Mouse (Mus musculus): ENCODE results near the gene Fam43b.
"Not testable (repeated sequence)": the region's sequence is repeated elsewhere in the genome, so short reads cannot be mapped to it uniquely, and the experiment has no call there.

The Fam43b gene

DNA sequence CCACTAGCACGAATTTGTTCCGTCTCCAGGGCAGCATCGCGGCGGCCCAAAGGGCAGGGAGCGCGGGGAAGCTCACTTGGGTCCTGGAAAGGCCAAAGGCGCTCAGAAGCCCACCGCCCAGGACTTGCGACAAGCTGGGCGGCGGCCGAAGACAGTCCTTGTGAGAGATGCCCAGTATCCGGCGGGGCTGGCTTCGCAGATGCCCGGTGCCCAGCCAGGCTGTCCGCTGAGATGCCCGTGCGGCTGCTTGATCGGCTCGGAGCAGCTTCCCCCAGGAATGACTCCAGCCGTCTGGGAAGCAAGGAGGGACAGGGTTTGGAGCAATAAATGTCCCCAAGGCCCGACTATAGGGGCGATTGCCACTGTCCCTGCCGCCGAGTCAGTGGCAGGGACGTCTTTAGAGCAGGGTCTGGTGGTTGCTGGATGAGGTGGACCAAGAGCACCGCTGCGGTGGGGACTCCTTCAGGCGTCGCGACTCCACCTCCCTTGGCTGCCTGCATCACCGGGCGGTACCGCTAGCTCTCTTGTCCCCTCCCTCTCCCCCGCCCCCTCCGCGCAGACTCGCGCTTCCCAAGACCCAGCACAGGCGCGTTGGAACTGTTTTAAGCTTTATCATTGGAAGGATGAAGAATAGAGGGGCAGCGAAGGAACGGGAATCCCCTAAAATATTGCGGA, at the start of gene Fam43b:
Gene Fam43b, minus strand, starts transcription at position 558 of the 675 bp plus-strand sequence.
- peak; percentile 25 for DNase-seq

- no peak for DNase-seq
Observed at GRCm38 (mm10) chr4:138444941-138445340, 48.6 kb upstream of the Fam43b start.

- no peak for DNase-seq
Observed at GRCm38 (mm10) chr4:138440062-138440461, 43.7 kb upstream of the Fam43b start.

GRCm38 (mm10) chr4:138434347-138435316, 38.3 kb upstream of the Fam43b start, which contains the start of gene Mul1:
Gene Mul1 (plus strand): TSS chr4:138434671.
- DNase-seq, result peak; percentile 90

DNA sequence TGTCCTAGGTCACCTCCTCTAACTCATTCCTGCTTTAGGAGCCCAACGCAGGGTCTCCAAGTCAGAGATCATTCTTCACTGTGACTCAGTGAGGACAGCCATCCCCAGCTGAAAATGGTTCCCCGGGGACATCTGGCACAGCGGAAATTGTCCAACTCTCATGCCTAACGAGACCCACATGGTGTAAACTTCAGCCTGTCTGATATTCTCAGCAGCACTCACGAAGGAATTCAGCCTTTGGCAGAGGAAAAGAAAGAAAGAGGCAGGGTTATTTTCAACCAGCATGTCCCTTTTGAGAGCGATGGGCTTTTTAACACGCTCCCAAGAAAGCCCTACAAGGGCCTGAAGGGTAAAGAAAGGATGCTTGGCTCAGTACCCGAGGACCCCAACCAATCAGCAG, 35.0 kb upstream of the Fam43b start:
- DNase-seq, result no peak

- peak; percentile 24 for DNase-seq
Observed at GRCm38 (mm10) chr4:138429778-138430177, 33.5 kb upstream of the Fam43b start.

- DNase-seq, result peak; percentile 74
Observed at GRCm38 (mm10) chr4:138426778-138427705, 30.7 kb upstream of the Fam43b start.

- not testable (repeated sequence) for DNase-seq
Observed at GRCm38 (mm10) chr4:138425604-138426003, 29.3 kb upstream of the Fam43b start.

- DNase-seq, result no peak
Observed at GRCm38 (mm10) chr4:138425028-138425427, 28.7 kb upstream of the Fam43b start.

- no peak for DNase-seq
Observed at GRCm38 (mm10) chr4:138418340-138418957, 22.1 kb upstream of the Fam43b start.

- no peak for DNase-seq
Observed at GRCm38 (mm10) chr4:138417882-138418281, 21.6 kb upstream of the Fam43b start.

DNA sequence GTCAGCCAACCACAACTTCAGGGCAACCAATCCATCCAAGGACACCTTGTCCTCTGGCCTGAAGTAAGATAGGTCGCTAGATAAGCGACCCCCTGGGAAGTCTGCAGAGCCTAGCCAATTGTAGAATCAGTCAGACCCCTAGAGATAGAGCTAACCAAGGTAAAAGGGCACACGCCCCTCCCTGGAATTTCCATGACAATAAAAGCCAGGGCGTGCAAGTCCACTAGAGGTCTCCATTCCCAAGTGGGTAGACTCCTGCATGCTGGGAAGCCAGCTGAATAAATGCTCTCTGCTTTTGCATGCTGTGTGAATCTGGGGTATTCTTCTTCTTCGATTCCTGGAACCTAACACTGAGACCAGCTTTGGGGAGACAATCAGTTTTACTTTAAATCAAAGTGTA, 20.1 kb upstream of the Fam43b start:
- DNase-seq, result no peak

DNA sequence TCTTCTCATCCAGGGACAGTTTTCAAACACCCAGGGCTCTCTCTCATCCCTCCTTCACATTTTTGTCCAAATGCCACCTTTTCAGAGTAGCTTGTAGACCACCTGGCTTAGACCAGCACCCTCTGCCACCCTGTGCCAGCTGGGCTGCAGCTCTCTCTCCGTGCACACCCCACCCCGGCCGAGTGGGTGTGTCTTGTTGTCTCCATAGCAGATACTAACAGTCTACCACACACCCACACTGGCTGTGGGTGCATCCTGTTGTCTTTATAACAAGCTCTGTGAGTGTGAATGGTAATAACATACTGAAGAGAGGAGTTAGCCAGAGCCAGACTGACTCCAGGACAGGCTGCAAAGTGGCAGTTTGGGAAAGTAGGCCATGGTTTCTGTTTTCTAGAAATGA, 19.7 kb upstream of the Fam43b start:
- DNase-seq, result no peak

GRCm38 (mm10) chr4:138414725-138415124, 18.4 kb upstream of the Fam43b start:
- no peak for DNase-seq

DNA sequence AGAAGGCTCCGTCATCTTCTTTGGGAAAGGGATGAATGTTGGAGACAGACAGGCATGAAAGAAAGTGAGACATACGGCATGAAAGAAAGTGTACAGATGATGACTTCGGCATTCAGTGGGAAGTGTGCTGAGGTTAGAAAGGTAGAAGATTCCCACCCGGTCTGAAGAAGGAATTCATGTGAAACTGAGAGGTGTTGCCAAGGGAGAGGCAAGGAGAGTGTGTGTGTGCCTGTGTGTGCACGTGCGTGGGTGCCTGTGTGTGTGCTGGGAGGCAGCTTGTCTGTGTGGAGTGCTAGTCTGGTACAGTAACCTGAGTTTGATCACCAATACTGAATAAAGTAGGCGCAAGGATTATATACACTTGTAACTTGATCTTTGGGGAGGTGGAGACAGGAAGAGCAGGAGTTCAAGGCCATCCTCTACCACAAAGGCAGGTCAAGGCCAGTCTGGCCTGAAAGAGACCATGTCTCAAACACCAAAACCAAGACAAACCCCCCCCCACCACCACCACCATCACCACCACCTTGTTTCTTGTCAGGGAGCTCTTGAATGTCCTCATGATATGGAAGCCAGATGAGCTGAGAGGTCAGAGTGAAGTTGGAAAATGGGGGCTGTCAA, 15.3 kb upstream of the Fam43b start:
- DNase-seq, result no peak

- DNase-seq, result no peak
Observed at GRCm38 (mm10) chr4:138411011-138411410, 14.7 kb upstream of the Fam43b start.

DNA sequence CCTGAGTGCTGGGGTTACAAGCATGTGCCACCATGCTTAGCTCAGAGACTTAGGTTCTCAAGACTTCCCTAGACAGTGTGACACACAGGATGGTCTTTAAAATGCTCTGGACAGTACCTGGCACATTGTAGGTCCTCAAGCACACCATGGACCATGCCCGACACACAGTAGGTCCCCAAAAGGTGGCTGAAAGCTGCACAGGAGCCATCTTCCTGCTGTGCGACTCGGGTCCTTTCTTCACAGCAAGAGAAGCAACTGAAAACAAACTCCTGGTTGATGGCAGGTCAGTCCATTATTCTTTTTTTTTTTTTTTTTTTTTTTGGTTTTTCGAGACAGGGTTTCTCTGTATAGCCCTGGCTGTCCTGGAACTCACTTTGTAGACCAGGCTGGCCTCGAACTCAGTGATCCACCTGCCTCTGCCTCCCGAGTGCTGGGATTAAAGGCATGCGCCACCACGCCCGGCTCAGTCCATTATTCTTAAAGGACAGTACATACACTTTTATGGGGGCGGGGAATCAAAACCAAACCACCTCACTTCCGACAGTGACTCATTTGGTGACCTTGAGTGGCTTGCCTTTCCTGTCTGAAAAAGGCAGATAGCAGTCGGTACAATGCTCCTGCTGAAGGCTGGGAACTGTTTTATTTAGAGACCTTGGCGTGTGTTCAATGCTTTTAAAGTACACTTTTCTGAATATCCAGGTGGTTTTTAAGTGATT, 11.3 kb upstream of the Fam43b start:
- no peak for DNase-seq

GRCm38 (mm10) chr4:138404806-138405205, 8.5 kb upstream of the Fam43b start:
- peak; percentile 47 for DNase-seq

DNA sequence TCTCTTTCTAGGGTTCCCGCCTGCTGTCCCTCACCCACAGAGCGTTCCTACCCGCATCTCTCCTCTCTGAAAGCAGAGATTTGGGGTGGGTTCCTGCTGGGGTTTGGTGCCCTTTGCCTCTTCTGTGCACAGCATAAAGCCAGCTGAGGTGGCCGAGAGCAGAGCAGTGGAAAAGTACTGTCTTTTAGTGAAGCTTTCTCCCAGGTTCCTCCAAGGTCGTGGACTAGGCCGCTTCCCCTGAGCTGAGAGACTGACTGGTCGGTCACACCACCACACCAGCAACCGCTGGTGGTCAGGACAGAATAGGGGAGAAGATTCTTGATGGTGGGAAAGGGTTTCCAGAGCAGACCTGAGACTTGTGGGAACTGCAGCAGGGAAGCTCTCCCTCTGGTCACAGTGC, 383 bp upstream of the Fam43b start:
- no peak for DNase-seq

DNA sequence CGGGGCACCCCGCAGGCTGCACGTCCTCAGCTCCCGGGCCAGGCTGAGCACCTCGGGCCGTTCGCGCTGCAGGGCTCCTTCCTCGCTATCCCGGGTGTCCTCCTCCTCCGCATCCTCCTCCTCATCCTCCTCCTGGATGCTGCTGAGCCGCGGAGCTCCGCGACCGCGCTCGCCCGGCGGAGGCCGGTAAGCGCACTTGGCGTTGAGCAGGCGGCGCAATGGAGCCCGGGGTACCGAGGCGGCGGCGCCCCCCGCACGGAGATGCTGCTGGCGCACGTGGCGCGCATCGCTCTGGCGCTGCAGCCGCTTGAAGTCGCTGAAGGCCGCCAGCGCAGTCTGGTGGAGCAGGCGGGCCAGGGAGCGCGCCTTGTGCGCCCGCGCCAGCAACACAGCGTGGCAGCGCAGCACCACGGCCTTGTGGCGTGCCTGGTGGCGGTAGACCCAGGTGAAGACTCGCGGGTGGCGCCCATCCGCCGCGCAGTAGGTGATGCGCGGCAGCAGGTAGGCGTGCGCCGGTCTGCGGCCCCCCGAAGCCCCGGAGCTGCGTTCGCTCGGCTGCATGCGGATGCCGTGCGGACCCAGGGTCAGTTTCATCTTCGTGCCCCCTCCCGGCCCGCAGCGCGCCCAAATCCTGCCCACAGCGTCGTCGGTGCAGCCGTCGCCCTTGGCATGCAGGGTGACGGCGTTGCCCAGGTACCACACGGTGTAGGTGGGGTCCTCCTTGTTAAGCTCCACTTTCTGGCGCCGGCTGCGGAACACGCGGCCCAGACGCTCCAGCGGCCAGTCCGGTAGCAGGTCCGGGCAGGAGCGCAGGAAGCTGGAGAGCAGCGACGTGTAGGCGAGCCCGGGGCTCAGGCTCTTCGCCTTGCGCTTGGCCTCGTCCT, 999 bp downstream of the Fam43b start:
- no peak for DNase-seq

Data from liver (tissue).